Mouse (Mus musculus): ENCODE results near the gene Msrb3.

Gene Msrb3

DNA sequence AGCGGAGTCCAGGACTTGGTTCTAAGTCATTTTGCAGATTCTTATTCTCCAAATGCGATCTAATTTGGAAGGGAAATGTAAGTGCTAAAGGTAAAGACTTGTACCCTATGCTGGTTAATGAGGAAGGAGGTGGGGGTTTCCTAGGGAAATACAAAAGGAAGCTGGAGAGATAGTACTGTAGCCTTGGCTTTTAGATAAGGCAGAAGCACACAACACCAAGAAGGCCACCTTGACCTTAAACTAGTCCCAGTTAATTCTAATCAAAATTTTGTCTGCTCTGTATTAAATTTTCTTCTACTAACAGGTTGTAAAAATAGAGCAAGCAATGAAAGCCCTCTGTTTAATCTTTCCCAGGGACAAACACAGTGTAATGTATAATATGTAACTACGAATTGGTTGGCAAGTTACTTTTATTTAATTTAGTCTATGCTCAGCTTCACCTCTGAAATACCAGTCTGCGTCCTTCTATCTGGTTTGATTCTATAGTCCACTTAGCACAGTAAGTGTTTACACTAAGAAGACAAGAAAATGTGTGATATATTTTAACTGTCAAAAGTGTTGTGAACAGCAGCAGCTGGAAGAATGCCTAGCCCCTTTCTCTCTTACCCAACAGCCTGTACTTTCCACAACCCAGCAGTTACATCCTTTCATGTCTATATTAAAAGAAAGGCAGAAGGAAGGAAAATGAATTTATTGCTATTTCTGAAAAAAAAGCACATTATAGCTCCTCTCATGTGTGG is 87.9 kb downstream of the Msrb3 start:
- DNase-seq (ENCODE audit: low spot score in 2 of 2): no peak

- no peak for DNase-seq (ENCODE audit: low spot score in 2 of 2)
Observed at GRCm38 (mm10) chr10:120810053-120810696, 88.7 kb downstream of the Msrb3 start.

DNA sequence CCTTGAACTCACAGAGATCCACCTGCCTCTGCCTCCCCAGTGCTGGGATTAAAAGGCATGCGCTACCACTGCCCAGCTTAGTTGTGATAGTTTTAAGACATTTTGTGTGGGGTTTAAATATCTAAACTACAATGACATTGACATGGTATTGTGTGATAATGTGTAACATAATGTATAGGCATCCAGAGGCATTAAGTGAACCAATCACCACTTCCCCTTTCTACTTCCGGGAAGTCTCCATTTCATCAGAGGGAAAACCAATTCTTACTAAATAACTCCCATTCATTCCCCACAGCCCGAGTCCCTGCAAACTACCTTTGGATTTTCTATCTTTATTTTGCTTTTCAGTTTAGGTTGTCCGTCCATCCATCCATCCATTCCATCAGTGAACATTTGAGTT is 90.7 kb downstream of the Msrb3 start:
- DNase-seq (ENCODE audit: low spot score in 2 of 2): no peak

- DNase-seq (ENCODE audit: low spot score in 2 of 2): no peak
Observed at GRCm38 (mm10) chr10:120801127-120801526, 97.8 kb downstream of the Msrb3 start.

GRCm38 (mm10) chr10:120799479-120799878 is 99.4 kb downstream of the Msrb3 start:
- DNase-seq (ENCODE audit: low spot score in 2 of 2): no peak

DNA sequence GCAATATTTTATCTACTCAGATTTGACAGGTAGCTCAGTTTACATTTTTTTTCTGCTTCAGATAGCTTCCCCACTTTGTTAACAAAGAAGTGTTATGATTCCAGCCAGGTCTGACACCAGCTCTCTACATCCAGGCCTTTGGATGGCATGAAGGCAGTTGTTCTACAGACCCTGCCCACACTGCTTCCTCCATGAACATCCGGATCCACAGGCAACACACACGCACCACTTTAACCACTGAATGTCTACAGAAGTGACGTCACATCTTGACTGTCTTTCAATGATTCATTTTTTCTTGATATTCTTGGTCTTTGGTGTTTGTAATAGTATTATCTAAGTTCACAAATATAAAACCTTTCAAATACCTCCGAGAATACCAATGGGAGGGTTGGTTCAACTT is 102.2 kb downstream of the Msrb3 start:
- no peak for DNase-seq (ENCODE audit: low spot score in 2 of 2)

GRCm38 (mm10) chr10:120794391-120794817 is 104.5 kb downstream of the Msrb3 start:
- no peak for DNase-seq (ENCODE audit: low spot score in 2 of 2)

DNA sequence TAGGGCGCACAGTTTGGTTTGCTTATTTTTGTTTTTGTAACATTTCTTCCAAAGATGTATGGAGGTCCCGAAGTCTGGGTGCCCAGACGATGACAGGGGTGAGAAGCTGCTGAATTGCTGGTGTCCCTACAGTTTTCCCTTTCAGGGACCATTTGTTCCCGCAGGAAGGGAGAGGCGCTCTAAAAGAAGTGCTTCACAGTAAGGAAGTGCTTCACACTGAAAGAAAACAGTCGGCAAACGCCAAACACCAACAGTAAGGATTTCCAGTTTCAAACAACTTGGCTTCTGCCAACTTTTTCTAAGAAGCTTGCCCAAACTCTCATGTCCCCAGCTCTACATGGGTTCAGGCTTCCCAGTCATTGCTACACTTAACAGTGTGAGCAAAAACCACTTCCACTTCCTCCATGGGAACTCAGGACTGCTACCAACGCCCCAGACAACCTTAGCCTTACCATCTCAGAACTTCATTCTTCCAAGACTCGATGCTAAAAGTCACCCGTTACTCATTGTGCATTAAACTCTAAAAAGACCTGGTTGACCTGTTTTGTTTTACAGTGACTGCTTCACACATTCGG is 106.6 kb downstream of the Msrb3 start:
- no peak for DNase-seq (ENCODE audit: low spot score in 2 of 2)

DNA sequence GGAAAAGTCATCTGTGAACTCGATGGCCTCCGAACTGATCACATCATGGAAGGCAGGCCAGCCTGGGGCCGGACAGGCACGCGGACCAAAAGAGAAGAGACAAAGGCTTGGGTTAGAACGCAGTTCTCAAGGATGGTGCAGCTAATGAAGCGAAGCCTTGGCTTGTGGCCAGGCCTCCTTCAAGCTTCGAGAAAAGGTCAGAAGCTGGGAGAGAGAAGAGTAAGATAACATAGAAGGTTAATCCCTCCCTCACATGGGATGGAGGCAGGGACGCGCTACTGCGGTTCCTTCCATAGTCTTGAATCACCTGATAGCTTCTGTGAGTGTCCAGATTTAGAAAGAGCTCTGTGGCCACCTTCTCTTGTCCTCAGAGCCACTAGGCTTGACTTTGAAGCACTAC is 107.5 kb downstream of the Msrb3 start:
- DNase-seq (ENCODE audit: low spot score in 2 of 2): no peak

DNA sequence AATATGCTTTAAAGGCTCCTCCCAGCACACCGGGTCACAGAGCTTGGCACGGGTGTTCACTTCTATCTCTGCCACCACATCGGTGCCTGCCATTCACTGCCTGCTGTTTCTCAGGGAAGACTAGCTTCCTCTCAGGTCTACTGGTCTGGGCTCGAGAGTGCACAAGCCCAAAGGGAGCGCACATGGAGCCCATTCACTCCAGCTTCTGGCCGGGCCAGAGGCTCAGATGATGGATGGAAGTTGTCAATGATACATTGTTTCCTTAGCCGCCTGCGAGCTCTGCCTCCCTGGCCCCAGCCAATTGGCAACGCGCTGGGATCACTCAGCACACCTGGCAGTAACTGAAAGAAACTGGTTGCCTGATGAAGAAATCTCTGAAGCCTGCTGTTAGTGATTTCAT is 111.7 kb downstream of the Msrb3 start:
- DNase-seq (ENCODE audit: low spot score in 2 of 2): no peak

- no peak for DNase-seq (ENCODE audit: low spot score in 2 of 2)
Observed at GRCm38 (mm10) chr10:120784516-120784915, 114.4 kb downstream of the Msrb3 start.

DNA sequence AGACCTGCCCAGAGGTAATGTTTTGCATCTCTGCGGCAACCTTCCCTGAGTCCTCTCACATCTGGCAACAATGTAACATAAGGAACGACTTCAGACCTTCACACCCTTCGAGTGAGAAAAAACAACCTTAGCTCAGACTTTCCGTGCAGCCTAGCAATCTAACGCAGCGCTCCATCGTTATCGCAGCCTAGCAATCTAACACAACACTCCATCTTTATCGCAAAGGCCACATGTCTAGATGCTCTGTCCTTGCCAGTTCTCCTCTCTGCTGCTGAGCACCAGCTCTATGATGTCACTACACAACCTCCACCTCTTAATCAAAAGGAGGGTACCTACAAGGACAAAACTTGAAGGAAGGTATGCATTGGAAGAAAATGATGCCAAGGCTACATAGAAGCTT is 115.5 kb downstream of the Msrb3 start:
- DNase-seq (ENCODE audit: low spot score in 2 of 2): no peak

GRCm38 (mm10) chr10:120777499-120777898 is 121.4 kb downstream of the Msrb3 start:
- no peak for DNase-seq (ENCODE audit: low spot score in 2 of 2)

- no peak for DNase-seq (ENCODE audit: low spot score in 2 of 2)
Observed at GRCm38 (mm10) chr10:120775361-120775760, 123.5 kb downstream of the Msrb3 start.

- DNase-seq (ENCODE audit: low spot score in 2 of 2): no peak
Observed at GRCm38 (mm10) chr10:120767418-120767817, 131.5 kb downstream of the Msrb3 start.

DNA sequence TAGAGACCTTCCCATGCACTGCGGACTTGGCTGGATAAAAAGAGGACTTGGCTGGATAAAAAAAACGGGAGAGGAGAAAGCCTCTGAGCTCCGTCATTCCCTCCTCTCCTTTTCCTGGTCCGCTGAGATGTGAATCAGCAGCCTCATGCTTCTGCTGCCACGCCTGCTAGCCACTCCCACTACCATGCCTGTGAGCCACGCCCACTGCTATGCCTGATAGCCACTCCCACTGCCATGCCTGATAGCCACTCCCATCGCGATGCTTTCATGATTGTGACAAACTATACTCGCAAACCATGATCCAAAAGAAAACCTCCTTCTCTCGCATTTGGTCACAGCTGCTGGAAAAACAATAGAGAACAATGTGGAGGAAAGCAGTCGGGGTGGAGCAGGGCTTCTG is 133.5 kb downstream of the Msrb3 start:
- no peak for DNase-seq (ENCODE audit: low spot score in 2 of 2)

DNA sequence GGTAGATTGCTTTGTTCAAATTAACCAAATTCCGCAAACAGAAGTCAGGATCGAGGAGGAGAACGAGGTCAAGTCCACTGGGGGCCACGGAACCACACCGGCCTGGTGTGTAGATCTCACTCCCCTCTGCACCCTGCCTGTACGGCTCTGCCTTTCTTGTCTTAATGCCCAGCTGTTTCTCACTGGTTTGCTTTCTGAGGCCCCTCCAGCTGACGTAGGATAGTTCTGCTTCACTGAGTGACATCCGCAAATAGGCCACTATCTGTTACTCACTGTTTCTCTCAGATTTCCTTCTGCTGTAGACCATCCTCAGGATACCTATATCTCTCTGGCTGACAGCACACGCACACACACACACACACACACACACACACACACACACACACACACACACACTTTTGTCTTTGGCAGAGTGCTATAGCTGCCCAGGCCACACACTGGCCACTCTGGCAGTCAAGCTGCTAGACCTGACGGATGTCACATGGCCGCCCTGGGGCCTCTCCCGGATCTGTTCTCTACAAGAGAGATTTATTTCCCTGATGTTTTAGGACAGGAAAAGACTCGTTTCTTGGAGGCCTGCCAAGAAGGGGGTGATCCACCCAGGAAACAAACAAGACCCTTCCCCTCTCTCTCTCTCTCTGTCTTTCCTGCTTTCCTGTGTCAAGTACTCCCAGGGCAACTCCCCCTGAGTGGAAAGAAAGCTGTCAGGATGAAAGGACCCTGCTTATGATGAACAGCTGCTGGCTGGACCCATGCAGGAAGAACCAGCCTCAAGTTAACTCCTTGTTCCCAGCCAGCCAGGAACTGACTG is 135.0 kb downstream of the Msrb3 start:
- no peak for DNase-seq (ENCODE audit: low spot score in 2 of 2)

DNA sequence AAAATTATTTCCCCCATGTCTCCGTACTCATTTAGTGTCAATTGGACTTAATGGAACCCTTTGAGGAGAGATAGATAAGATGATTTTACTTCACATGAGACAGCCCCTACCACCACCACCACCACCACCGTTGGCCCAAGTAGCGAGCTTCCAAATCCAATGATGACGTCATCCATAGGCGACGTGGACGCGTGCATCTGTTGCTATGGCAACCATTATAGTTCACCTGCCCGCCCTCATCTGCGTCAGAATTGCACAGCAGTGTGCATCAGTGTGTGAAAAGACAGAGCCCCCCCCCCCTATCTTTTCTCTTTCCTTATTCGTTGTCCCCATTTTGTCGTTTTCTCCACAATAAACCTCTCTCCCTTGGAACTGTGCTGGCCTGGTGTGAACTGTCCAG is 135.9 kb downstream of the Msrb3 start:
- DNase-seq (ENCODE audit: low spot score in 2 of 2): no peak

GRCm38 (mm10) chr10:120760679-120761078 is 138.2 kb downstream of the Msrb3 start:
- DNase-seq (ENCODE audit: low spot score in 2 of 2): no peak

DNA sequence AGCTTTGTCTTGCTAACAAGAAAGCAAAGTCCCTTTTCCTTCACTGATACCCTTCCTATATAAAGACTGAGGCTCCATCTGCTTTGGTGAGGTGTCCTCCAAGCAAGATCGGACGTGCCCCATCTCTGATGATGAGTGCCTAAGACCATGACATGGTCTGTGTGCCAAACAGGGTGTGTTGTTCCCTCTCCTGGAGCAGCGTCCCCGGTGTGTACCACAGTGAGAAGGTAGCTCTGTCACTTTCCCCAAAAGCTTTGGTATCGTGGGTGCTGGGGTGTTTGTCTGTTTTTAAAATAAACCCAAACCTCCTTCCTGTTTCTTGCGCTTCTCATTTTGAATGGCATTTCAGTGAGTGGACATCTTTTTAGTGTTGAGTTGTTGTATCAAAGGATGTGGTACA is 139.0 kb downstream of the Msrb3 start:
- no peak for DNase-seq (ENCODE audit: low spot score in 2 of 2)

DNA sequence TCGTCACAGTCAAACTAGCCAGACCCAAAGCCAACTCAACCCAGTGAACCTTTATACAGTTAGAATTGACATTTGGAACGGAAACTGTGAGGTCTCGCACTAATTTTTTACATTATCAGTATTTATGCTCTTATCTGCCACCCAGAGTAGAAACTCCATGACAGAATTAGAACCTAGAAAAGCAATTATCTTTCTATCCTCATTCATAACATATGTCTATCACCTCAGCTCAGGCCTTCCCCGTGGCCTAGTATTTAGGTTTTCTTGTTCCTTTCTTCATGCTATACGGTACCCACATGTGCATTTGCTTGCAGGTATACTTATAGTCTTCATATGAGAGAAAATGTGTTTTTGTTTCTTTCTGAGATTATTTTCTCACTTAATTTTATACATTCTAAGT is 146.4 kb downstream of the Msrb3 start:
- DNase-seq (ENCODE audit: low spot score in 2 of 2): no peak

GRCm38 (mm10) chr10:120751821-120752261 is 147.1 kb downstream of the Msrb3 start:
- DNase-seq (ENCODE audit: low spot score in 2 of 2): peak in 1 of 2 experiments; percentile 38
